Mouse (Mus musculus) hematopoietic multipotent progenitor cell, adult 10-12 weeks (in vitro differentiated cells): ENCODE results near the gene Mbd3l2. TPM values are rescaled to one million over a fixed set of nuclear protein-coding genes. Genes with fewer than 3 reads are reported as not detected.

Source experiments
- polyA plus RNA-seq: library from polyadenylated mRNA; stranded (reverse); fragments of >175 nt; gene quantifications from 2 replicates; pipeline ENCODE4 v1.2.3, GENCODE M21; 2012; ENCODE audit warnings: low replicate concordance

Gene Mbd3l2
- polyA plus RNA-seq = not detected in 2 replicates

GRCm38 (mm10) chr9:18430354-18430753 lies at the start of gene Mbd3l2:
Gene Mbd3l2 (plus strand): TSS chr9:18430654.

GRCm38 (mm10) chr9:18402895-18403294 lies 27.6 kb upstream of the Mbd3l2 start, which contains the start of gene Naalad2:
Gene Naalad2 (minus strand): TSS chr9:18402995.

GRCm38 (mm10) chr9:18404118-18404517 lies 26.3 kb upstream of the Mbd3l2 start, which contains the start of gene Ubtfl1:
Gene Ubtfl1 (plus strand): TSS chr9:18404418.

GRCm38 (mm10) chr9:18478168-18478567 lies 47.7 kb downstream of the Mbd3l2 start, which contains the start of the genes Zfp558 and Mbd3l1:
Gene Zfp558 (minus strand): TSS chr9:18478268.
Gene Mbd3l1 (plus strand): TSS chr9:18478359.

Other genes with a start within 250 kb of the Mbd3l2 start
- gene Chordc1, start 138.5 kb upstream of the Mbd3l2 start, polyA plus RNA-seq = 0.53 and 3.3 TPM in 2 replicates
- gene Naalad2, start 27.7 kb upstream of the Mbd3l2 start, polyA plus RNA-seq = not detected in 2 replicates
- not detected in 2 replicates for gene Ubtfl1, start 26.2 kb upstream of the Mbd3l2 start, polyA plus RNA-seq
- gene Zfp558, start 47.6 kb downstream of the Mbd3l2 start, polyA plus RNA-seq = 0.37 and 0.57 TPM in 2 replicates
- gene Mbd3l1, start 47.7 kb downstream of the Mbd3l2 start, polyA plus RNA-seq = not detected in 2 replicates
- under 0.01 TPM in 1 of 2 replicates, not detected in the other for gene Muc16, start 243.9 kb downstream of the Mbd3l2 start, polyA plus RNA-seq